Mouse (Mus musculus) left cerebral cortex, postnatal 25 days (tissue): ENCODE measurements around the gene Chchd3. TPM values are rescaled to one million over a fixed set of nuclear protein-coding genes. Genes with fewer than 3 reads are reported as not detected.

Experiments used
- DNase-seq, 2 experiments: peaks; one replicate each; pipeline ENCODE4 v3.0.0; 2022; ENCODE audit warnings: low spot score in 2 of 2, mixed read lengths in 1 of 2
- intact Hi-C: fragments of 180-260 bp; cut with DNase I; formaldehyde crosslinking; loops from one replicate; pipeline ENCODE4 v1.15.1; 2025
- total RNA-seq, 2 experiments: library from RNA; stranded (reverse); gene quantifications; 2 replicates each; pipeline ENCODE4 v1.2.3; 2021

Gene Chchd3
- total RNA-seq, 2 experiments from 2014 or later = 84.2 to 84.4 TPM

DNA sequence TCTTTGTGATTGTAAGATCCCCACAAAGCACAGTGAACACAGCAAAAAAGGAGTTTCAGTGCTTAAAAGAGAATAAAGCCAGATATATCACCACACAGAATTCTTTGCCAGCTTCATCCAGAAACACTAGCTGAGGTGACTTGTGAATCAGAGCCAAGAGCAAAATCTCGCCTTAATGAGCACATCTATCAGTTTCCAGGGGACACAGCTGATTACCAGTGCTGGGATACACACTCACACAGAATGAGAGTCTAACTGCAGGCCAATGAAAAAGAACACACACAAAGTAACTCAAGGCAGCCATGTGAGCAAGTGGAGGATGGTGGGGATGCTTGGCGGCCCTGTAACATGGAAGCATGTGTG, 222.1 kb downstream of the Chchd3 start:
- intact Hi-C loops = no loop called here
- peak in 1 of 2 experiments; percentile 17 for DNase-seq

DNA sequence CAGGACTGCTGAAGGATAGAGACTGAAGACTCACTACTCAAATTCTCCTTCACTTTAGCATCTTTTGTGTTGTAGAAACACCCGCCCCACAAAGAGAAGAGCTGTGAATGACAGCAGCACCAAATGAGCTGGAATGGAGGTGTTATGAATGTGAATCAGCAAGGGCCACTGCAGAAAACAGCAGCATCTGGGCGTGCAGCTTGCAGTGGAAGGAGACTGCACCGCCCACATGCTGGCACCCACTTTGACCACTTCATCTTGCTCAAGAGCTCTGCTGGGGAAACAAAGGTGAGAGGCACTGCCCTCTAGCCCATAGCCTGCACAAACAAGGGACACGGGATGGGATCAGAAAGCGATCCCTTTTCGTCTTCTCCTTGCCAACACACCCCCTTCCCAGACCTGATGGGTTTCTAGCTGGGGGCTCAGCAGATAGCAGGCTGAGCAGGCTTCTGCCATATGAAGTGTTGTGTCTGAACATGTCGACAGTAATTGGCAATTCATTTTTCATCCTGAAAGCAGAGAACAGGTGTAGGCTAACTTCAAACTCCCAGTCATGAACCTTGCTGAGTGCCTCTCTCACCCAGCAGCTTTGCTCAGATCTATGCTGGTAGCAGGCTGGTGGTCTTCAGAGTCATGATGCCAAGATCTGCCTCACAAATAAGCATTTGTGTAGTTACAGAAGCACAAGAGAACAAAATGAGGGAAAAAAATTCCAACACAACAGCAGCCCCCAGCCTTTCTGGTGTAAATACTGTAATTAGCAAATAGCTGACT, 222.7 kb downstream of the Chchd3 start:
- intact Hi-C loops = no loop called here
- peak; percentile 10 to 74 for DNase-seq

DNA sequence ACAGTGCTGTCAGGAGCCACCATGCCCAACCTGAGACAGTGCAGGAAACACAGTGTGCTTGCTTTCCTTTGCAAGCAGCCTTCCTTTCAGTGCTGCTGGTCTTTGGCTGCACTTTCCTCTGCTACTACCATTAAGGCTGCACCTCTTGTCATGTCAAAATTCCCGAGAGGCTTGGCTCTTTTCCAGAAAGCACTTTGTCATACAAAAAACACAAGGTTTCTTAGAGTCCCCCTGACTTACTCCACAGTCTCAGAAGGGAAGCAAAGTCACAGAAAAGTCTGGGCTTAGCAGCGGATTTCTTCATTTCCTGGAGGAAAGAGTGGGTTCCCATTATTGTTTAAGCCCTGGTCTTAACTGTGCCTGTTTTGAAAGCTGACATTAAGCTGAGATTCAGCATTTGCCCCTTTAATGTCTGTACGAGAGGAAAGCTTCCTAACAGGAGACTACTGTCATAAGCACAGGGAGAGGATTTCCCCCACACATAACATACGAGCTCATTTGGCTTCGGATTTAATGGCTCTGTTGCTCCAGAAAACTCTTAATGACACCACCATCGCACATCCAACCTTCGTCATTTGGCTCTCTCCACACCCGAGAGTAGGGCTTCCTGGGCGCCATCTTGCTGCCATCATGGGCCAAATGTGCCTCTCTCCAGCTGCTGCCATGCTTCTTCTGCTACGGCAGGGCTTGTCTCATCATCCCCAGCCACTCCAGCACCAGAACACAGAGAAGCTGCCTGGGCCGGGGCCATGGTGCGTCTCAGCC, 236.0 kb downstream of the Chchd3 start:
- intact Hi-C loops = no loop called here
- no peak for DNase-seq

DNA sequence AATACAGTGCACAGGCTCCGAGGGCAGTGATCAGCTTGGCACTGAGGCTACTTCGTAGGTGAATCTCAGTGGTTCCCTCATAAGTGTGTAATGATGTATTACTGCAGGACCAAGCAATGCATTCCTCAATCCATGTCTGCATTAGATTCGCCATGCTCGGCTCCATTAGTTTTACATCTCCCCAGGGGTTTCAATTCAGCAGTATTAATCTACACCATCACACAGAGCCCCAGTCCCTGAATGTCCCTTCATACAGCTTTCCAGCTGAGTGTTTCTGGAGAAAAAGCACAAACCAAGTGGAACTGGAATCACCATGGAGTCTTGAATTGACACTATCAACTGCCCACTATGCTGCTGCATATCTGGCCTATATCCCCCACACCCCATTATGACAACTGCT, 241.1 kb downstream of the Chchd3 start:
- intact Hi-C loops = no loop called here
- DNase-seq = no peak

DNA sequence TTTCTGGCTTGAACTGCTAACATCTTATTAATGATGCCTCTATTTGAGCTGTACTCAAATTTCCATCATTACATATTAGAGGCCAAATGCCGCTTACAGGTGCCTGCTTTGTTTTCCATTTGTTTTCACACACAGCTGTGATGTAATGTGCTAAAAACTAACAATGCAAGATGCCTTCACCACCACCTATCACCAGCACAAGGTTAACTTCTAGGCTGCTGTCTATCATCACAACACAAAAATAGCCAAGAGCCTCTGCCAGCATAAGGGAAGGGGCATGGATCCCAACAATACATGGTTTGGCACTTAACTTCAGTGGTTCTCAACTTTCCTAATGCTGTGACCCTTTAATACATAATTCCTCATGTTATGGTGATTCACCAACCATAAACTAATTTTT, 251.3 kb downstream of the Chchd3 start:
- intact Hi-C loops = no loop called here
- no peak for DNase-seq

DNA sequence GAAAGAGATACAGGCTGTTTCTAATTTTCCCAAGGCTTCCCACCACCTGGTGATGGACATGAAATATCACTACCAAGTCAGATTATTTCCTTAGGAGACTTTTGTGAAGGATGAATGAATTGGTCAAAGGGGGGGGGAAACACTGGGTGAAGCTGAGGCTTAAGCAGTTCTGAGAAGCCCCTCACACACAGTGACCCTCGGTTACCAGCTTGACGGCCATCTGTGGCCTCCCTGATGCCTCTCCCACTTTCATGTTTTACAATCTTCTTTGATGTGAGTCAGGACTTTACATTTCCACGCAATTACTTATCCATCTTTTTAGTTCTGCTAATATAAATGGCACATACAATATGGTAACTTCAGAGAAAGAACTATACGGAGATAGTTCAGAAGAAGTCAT, 252.3 kb downstream of the Chchd3 start:
- DNase-seq = no peak
- intact Hi-C loops = no loop called here

DNA sequence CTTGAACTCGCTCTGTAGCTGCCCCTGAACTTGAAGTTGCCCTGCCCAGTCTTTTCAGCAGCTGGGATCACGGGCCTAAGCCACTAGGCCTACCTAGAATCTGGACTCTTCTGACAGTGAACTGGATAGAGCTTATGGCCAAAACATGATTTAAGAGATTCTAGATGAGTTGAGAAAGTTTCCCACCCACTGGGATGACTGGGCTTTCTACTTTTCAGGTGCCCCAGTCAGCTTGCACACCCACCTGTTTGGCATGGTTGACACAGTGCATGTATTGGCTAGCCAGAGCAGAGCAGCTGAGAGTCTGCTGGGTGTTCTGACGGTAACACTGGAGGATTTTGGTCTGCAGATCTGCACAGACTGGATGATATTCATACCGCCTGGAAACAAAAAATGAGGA, 256.4 kb downstream of the Chchd3 start:
- intact Hi-C loops = no loop called here
- DNase-seq = no peak

DNA sequence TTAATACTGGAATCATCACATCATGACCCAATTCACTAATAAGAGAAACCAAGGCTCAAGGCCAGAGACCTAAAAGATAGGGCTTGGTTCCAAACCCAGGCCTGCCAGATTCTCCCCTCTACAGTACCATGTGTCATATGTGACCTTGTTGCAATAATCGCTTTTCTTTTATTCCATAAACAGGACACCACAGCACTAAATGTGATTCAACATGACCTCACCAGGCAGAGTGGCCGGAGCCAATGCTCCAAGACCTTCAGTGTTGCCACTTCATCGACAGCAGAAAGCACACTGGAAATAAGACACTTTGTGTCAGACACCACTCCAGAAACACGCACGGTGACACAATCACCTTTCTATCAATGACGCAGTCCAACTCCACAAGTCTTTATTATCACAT, 258.3 kb downstream of the Chchd3 start:
- intact Hi-C loops = no loop called here
- DNase-seq = no peak

DNA sequence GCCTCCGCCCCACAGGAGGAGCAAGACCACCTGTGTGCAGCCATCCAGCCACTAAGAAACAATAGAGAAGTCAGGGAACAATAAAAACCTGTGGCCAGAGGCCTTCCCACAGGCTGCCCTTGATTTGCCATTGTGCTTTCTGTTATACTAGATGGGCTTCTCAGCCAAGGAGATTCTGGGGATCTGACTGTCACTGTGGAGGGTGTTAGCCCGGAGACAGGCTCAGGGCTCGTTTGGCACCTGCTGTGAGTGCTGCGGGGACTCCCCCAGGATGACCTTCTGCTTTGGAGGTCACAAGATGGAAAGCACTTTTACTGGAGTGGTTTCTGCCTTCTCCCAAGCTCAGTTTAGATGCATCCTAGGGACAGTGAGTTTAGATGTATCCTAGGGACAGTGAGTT, 262.5 kb downstream of the Chchd3 start:
- intact Hi-C loops = no loop called here

DNA sequence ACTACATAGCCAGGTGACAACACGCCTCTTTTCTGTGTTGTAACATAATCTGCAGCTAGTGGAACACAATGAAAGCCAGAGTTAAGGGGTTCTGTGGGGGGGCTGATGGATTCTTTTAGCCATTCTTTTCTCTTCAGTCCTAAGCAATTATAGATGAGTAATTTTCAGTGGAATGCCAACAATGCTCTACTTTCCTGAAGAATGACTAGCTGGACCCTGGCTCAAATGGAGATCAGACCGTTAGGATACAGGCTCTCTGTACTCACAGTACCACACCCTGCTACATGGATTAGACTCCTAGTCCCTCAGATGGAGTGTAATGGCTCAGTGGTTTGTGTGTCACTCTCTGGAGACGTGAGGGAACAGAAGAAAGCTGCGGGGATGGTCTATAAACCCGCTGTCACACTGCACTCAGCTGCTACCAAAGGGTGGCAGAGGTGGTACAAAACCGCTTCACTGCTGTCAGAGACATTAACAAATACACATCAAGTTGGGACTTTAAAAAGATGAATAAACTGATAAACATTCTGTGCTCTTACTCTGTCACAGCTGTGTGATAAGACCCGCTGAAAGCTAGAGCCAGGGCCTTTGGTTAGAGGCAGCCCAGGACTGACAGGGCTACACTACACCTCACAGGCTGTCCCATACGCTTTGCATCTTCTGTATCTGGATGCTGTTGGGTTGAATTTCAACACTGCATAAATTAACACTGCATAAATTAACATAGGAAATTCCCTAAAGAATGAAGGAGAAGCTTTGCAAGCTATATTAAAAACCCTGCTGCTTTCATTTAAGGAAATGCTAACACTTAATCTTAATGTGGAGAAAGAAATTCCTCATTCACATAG, 264.2 kb downstream of the Chchd3 start:
- peak; percentile 9 to 61 for DNase-seq
- intact Hi-C loops = no loop called here

More for the DNA sequence above, 262.5 kb downstream of the Chchd3 start:
- no peak for DNase-seq

DNA sequence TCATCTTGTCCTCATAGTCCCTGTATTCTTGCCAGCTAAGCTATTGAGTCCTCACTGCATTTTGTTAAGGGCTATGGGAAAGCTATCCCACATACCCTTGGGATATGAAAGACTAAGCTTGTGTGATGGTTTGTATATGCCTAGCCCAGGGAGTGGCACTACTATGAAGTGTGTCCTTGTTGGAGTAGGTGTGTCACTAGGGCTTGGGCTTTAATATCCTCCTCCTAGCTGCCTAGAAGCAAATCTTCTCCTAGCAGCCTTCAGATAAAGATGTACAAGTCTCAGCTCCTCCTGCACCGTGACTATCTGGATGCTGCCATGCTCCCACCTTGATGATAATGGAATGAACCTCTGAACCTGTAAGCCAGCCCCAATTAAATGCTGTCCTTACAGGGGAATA, 266.5 kb downstream of the Chchd3 start:
- DNase-seq = no peak
- intact Hi-C loops = no loop called here

DNA sequence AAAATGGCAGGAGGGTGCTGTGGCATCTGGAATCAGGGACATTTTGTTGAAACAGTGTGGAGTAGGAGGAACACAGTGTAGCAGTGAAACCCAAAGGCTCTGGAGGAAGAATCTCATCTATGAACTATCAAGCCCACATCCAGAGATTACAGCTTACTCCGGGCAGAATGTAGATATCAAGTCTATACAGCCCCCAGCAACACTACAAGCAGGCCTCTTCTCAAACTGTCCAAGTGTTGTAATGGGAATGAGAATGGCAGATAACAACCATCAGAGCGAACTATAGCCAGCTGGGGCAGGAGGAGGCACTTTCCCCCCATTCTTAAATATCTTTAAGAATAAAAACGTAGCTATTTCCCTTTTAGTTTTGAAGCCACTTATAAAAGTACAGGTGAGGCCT, 266.9 kb downstream of the Chchd3 start:
- no peak for DNase-seq
- intact Hi-C loops = no loop called here

DNA sequence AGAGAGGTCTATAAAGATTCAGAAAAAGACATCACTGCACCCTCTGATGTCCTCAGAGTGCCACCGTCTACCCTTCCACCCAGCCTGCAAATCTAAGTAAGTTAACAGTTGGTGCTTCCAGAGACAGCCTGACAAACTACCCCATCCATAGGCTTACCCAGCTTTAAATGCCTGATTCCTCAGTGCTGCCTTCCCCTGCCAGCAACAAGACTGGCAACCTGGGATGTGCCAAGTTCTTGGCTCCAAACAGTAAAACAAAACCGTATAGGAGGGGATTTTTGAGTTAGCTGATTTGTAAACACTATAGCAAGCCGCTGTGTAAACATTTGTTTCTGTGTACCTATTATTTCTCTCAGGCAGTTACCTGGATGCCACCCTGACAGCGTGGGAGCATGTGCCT, 269.6 kb downstream of the Chchd3 start:
- no peak for DNase-seq
- intact Hi-C loops = no loop called here

DNA sequence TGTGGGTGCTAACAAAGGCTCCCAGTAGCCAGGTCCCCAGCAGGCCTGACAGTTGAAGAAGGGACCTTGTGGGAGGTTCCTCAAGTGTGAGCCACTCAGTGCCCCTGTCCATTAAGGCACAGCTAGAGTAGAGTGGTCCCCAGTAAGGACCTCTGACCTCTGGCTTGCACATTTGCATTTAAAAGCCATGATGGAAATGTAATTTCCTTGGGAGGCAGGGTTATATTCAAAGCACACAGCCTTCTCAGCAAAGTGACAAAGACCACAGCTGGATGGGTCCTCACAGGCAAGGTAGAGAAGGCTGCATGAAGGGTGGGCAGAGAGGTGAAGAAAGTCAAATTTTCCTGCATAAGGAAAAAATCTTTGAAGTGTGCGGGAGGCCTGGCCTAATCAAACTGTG, 272.7 kb downstream of the Chchd3 start:
- DNase-seq = no peak
- intact Hi-C loops = loop anchor here (10.0 kb wide), 1 partner anchor 153 kb away; no protein-coding TSS in a partner anchor

DNA sequence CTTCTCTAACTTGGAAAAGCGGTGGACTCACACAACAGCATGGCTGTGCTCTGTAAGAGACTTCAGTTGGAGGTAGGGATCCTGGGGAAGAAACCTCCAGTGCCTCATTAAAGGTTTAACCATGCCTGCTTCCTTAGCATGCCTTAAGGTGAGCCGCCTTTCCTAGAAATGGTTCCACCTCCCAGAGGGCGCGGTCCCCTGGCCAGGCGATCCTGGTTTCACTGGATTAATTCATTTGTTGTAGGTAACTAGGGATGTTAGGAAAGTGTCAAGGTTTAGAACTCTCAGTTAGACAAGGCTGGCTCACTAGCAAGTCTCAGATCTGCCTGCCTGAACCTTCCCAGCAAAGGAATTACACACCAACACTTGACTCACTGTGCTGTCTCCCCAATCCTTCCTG, 273.9 kb downstream of the Chchd3 start:
- DNase-seq = no peak
- intact Hi-C loops = loop anchor here (10.0 kb wide), 1 partner anchor 151 kb away; no protein-coding TSS in a partner anchor

DNA sequence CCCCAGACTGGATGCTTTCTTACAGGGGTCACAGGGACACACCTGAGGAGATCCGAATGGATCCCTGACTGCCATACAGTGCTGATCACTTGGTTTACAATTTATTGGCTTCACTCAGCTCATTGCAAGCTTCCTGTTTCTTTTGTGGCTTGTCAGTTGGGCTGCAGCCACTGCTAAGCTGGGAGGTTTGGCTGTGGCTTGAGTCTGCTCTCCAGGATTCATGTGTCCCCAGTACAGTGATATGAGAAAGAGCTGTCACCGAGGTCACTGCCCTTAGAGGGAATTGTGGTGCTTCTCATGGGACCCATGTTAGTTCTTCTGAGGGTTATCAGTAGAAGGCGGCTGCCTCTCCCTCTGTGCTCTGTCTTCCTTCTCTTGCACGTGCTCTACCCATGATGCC, 277.0 kb downstream of the Chchd3 start:
- DNase-seq = no peak
- intact Hi-C loops = loop anchor here (10.0 kb wide), 1 partner anchor 148 kb away; no protein-coding TSS in a partner anchor

DNA sequence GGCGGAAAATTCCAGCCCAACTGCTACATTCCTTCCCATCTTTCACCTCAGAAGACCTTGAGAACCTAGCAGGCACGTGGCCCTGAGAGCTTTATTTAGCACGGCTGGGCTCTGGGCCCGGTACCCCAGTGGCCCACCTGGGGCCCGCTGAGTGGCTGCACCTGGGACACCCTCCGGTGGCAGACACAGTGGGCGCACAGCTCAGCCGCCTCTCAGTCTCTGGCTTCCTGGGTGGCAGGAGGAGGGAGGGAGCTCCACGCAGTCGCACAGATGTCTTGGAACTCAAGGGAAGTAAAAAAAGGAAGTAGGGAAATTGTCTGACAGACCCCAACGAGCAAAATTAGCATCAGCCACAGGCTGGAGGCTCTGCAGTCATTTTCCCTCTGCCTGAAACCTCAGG, 279.5 kb downstream of the Chchd3 start:
- DNase-seq = peak; percentile 65 to 91
- intact Hi-C loops = loop anchor here (10.0 kb wide), 1 partner anchor 146 kb away; no protein-coding TSS in a partner anchor

DNA sequence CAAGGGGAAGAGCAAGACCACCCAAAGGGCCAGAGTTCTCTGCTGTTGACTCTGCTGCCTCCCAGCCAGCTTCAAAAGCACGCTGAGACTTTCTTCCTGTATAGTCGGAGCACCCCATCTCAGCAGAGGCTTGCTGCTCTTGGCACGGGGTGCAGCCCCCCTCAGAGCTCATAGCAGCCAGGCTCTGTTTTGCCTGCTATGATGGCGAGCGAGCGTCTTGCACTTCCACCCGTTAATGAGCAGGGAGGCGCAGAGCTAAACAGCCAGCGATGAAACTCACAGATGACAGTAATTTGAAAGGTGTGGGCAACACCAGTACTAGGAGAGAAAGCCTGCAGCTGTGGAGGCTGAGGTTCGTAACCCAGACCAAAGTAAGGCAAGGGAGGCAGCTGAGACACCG, 283.7 kb downstream of the Chchd3 start:
- intact Hi-C loops = no loop called here
- DNase-seq = peak in 1 of 2 experiments; percentile 12

DNA sequence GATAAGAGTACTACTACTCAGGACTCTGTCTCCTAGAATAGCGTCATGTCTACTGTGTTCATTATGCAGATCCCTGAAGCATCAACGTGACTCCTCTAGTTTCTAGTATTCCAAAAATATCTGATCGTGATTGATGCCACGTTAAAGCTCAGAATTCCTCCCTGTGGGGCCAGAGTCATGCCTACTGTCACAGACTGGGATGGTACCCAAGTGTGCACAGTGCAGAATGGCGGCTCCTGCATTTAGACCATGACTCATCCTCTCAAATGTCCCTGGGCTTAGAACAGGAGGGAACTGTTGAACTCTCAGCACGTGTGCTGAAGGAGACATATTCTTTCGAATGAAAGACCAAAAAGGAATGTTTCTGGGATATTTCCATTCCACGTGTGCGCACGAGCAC, 305.5 kb downstream of the Chchd3 start:
- peak; percentile 19 to 89 for DNase-seq
- intact Hi-C loops = no loop called here

DNA sequence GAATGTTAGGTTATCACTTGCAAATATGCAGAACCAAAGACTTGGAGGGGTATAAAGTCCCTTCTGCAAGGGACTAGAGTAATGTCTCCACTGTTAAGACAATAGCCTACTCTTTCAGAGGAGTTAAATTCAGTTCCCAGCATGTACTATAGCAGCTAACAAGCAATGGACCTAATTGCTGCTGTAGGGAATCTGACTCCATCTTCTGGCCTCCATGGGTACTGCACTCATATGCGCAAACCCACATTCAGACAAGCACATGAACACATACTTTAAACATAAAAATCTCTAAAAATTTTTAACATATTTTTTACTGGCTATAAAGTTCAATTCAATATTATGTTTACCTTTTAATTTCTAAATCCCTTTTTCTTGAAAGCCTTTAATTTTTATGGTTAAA, 310.2 kb downstream of the Chchd3 start:
- intact Hi-C loops = no loop called here
- DNase-seq = no peak
